Mouse (Mus musculus) forebrain, embryonic 14.5 days (tissue): ENCODE results near the gene Naxd. TPM values are rescaled to one million over a fixed set of nuclear protein-coding genes. Genes with fewer than 3 reads are reported as not detected.

Experiments used
- ATAC-seq: fragments of 200-750 bp; cut with Nextera tagmentation; 2 replicates; pipeline ENCODE4 v1.8.0; 2017; ENCODE audit warnings: mild to moderate bottlenecking, moderate library complexity
- DNase-seq: peaks from one replicate; pipeline ENCODE4 v3.0.0-alpha.2; 2015; ENCODE audit warnings: low spot score
- H3K27ac ChIP-seq: fragments of 300-500 bp; sonication (generic); 2 replicates; pipeline ENCODE4 v1.5.1; 2014; ENCODE audit warnings: low read depth, mild to moderate bottlenecking, control low read depth, low read length, moderate library complexity
- H3K27me3 ChIP-seq: fragments of 300-500 bp; sonication (generic); replicated peaks from 2 replicates; pipeline ENCODE4 v1.6.1; 2014; ENCODE audit warnings: low read length, control low read depth, mixed read lengths; ENCODE audit not compliant: control insufficient read depth, insufficient read depth
- H3K36me3 ChIP-seq: fragments of 300-500 bp; sonication (generic); 2 replicates; pipeline ENCODE4 v1.6.1; 2014; ENCODE audit warnings: low read length, control low read depth; ENCODE audit not compliant: control insufficient read depth, insufficient read depth
- H3K4me1 ChIP-seq: fragments of 300-500 bp; sonication (generic); 2 replicates; pipeline ENCODE4 v1.6.1; 2014; ENCODE audit warnings: antibody characterized with exemption, low read length, control low read depth; ENCODE audit not compliant: control insufficient read depth, insufficient read depth
- H3K4me2 ChIP-seq: fragments of 300-500 bp; sonication (generic); 2 replicates; pipeline ENCODE4 v1.6.1; 2014; ENCODE audit warnings: mild to moderate bottlenecking, control low read depth, low read length
- H3K4me3 ChIP-seq: fragments of 300-500 bp; sonication (generic); 2 replicates; pipeline ENCODE4 v1.5.1; 2014; ENCODE audit warnings: low read depth, low read length, control low read depth
- H3K9ac ChIP-seq: fragments of 300-500 bp; sonication (generic); 2 replicates; pipeline ENCODE4 v1.6.1; 2014; ENCODE audit warnings: mild to moderate bottlenecking, low read length, control low read depth, moderate library complexity
- H3K9me3 ChIP-seq: fragments of 300-500 bp; sonication (generic); replicated peaks from 2 replicates; pipeline ENCODE4 v1.6.1; 2016; ENCODE audit warnings: low read length, control low read depth, mixed read lengths; ENCODE audit not compliant: control insufficient read depth
- WGBS: fragments of 180-500 bp; shearing (Covaris S2); extraction: QIAGEN DNeasy Blood & Tissue Kit; methylation state at CpG from one replicate; pipeline ENCODE4 v1.1.7; 2014; 5-methylcytosine and 5-hydroxymethylcytosine counted together
- polyA plus RNA-seq: library from polyadenylated mRNA; unstranded; fragments of >200 nt; fragmentation: Nextera tagmentation; extraction: Ambion mirVana; gene quantifications from 2 replicates; pipeline ENCODE4 v1.2.1, GENCODE M21; 2014

The Naxd gene
- polyA plus RNA-seq, 1 experiment from 2014 or later = 170 TPM

DNA sequence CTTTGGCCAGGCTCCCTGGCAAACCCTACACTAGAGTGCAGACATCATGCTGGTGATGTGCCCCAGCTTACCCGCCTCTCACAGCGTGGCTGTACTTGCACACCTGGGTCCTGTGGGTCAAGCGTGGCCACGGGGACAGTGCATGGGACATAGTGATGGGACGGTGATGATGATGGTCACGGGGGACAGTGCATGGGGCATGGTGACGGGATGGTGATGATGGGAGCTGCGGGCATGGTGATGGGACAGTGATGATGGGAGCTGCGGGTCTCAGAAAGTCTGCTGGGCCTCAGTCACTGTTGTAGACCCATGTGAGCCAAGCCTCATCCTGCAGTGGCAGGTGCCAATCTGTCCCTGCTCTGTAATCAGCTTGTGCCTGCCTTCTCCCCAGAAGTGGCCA is 19.0 kb downstream of the Naxd start:
- Histone ChIP-seq H3K4me3 (no peak overlapping the region), H3K27ac (no peak overlapping the region), H3K4me1 (no peaks in the 10 kb centered on the region), H3K4me2 (no peak overlapping the region), H3K27me3 (no peaks in the 10 kb centered on the region), H3K9ac (no peak overlapping the region), H3K36me3 (peaks cover 76% of the 10 kb centered on the region), H3K9me3 (no peaks in the 10 kb centered on the region)
- 96% methylated on average over 9 of the region's 9 CpGs for WGBS
- DNase-seq = no peak
- no peak for ATAC-seq

DNA sequence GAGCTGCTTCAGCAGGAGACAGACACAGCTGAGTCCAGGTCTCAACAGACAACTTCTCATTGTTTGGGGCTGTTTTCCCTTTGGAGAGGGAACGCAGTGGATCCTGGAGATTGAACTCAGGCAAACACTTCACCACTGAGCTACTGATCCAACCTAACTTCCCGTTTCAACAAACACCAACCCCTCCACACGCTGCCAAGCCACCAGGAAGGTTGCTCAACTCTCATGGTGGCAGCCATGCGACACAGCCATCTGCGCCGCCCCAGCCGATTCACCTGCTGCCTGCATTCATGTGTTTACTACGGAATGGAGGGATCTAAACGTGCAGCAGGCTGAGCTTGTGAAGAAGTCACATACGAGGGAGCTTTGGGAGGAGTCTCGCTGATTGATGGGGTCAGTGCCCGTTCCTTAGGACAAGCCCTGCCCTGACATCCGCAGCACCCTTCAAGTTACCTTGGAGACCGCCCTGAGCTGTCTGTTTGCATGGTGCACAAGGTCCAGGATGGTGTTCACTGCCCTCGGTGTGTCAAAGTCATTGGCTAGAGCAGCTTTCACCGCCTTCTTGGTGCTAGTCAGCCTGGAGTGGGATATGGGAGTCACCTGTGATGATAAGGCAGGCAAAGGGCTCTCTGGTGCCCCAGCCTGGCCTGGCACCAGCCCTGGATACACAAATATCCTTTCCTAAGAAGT is 20.2 kb downstream of the Naxd start:
- H3K36me3 ChIP-seq = peaks cover 68% of the 10 kb centered on the region
- no peak overlapping the region for H3K9ac ChIP-seq
- 91% methylated on average over 16 of the region's 16 CpGs for WGBS
- H3K4me2 ChIP-seq = no peak overlapping the region
- no peak overlapping the region for H3K4me3 ChIP-seq
- DNase-seq (no peak), ATAC-seq (no peak)
- H3K4me1 ChIP-seq = no peaks in the 10 kb centered on the region
- no peaks in the 10 kb centered on the region for H3K27me3 ChIP-seq
- no peaks in the 10 kb centered on the region for H3K9me3 ChIP-seq
- H3K27ac ChIP-seq = no peak overlapping the region

DNA sequence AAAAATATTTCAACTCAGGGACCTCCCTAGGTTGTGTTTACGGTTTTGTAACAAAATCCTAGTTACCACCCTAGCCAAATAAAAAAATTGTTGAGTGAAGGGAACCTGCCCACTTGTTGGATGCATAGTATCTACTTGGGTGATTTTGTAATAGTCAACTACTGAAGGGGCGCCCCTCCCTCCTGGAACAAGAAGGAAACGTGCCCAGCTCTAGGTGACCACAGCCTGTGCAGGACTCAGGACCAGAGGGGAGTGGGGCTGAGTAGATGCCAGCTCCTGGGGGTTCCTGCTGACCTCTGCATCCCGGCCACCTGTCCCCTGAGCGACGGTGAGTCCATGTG is 20.7 kb downstream of the Naxd start:
- Histone ChIP-seq H3K9me3 (no peaks in the 10 kb centered on the region), H3K4me3 (no peak overlapping the region), H3K27ac (no peak overlapping the region), H3K4me2 (no peak overlapping the region), H3K36me3 (peaks cover 62% of the 10 kb centered on the region), H3K27me3 (no peaks in the 10 kb centered on the region), H3K9ac (no peak overlapping the region), H3K4me1 (no peaks in the 10 kb centered on the region)
- ATAC-seq (no peak), DNase-seq (no peak)
- WGBS = 96% methylated on average over 6 of the region's 6 CpGs

DNA sequence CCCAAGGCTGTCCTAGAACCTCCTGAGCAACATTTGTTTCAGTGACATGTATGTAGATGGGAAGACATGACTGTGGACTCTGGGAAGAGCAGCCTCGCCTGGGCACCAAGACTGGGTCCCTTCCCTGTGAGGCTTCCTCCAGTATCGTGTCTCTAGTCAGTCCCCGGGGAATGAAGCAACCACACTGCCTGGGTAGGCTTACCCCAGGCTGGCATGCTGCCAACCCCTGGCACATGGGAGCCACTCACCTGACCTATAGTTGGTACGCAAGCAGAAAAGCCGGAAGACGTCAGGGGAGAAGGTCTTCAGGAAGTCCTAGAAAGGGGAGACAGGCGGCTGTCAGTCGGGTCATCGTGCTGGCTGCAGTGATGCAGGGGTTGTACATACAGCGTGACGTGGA is 21.4 kb downstream of the Naxd start:
- H3K36me3 ChIP-seq = peaks cover 56% of the 10 kb centered on the region
- H3K4me3 ChIP-seq = no peak overlapping the region
- H3K9me3 ChIP-seq = no peaks in the 10 kb centered on the region
- H3K27ac ChIP-seq = no peak overlapping the region
- H3K4me1 ChIP-seq = no peaks in the 10 kb centered on the region
- no peak overlapping the region for H3K4me2 ChIP-seq
- DNase-seq = peak; percentile 16
- H3K9ac ChIP-seq = no peak overlapping the region
- no peaks in the 10 kb centered on the region for H3K27me3 ChIP-seq
- ATAC-seq = no peak
- WGBS = 87% methylated on average over 11 of the region's 11 CpGs

DNA sequence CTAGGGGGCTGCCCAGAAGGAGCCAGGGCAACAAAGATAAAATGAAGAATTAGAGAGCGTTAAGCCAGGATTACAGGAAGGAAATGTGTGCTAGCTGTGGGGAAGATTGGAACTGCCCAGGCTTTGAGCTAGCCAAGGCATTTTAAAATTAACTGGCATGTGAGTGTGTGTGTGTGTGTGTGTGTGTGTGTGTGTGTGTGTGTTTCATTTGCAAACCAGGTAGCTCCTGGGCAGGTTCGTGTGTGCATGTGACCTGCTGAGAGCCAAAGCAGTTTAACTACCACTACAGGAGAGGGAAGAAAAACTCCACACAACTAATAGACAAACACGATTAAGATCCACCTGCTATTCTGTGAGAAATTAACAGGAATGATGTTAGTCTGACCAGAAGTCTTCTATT is 26.0 kb downstream of the Naxd start:
- Histone ChIP-seq H3K27me3 (no peaks in the 10 kb centered on the region), H3K9me3 (no peaks in the 10 kb centered on the region), H3K4me2 (no peak overlapping the region), H3K27ac (no peak overlapping the region), H3K9ac (no peak overlapping the region), H3K4me3 (no peak overlapping the region), H3K4me1 (no peaks in the 10 kb centered on the region), H3K36me3 (peaks cover 26% of the 10 kb centered on the region)
- DNase-seq (no peak), ATAC-seq (no peak)
- 89% methylated on average over 3 of the region's 3 CpGs for WGBS

DNA sequence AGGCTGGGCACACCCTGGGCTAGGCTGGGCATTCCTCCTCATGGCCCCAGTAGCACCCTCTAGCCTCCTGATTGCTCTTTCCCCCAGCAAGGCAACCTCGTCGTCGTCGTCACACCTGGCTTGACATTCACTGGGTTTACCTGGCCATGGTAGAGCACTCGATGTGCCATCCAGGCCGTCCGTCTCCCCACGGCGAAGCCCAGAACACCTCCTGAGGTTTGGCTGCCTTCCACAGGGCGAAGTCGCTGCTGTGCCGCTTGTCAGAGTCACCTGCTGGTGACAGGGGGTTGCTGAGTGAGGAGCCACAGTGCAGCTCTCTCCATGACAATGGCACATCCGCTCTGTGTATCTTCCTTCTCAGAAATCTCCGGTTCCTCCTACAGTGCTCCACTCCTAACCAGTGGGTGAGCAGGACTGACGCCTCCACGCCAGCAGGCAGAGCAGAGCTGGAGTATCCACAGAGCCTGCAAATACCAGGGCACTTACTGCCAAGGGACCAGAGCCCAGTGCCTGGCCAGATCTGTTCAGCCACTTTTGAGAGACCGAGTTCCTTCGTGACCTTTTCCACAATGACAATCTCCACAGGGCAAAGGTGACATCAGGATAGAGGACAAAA is 33.0 kb downstream of the Naxd start:
- H3K27me3 ChIP-seq = no peaks in the 10 kb centered on the region
- peaks cover 25% of the 10 kb centered on the region for H3K36me3 ChIP-seq
- H3K27ac ChIP-seq = no peak overlapping the region
- no peak overlapping the region for H3K9ac ChIP-seq
- H3K4me2 ChIP-seq = no peak overlapping the region
- H3K4me1 ChIP-seq = 0 out of 2 replicates have a peak, but pooled peaks cover 5% of the 10 kb centered on the region
- no peak overlapping the region for H3K4me3 ChIP-seq
- ATAC-seq (no peak), DNase-seq (no peak)
- WGBS = 85% methylated on average over 18 of the region's 18 CpGs
- H3K9me3 ChIP-seq = no peaks in the 10 kb centered on the region

DNA sequence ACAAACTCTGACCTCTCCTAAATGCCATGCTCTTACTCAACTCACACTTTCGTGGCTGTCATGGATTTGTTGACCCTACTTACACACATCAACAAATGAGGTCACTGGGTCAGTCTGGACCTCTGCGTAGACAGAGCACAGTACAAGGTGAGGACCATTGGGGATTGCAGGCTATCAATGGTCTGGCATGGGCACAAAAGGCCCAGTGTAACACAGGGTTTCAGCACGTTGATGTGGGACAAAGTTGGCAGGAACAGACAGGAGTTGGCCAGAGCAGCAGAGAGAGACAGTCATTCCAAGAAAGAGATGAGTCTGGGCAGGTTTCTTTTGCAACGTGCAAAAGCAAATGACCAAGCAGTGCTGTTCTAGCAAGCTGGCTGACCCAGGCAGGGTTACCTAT is 33.5 kb downstream of the Naxd start:
- Histone ChIP-seq H3K36me3 (peaks cover 25% of the 10 kb centered on the region), H3K9me3 (no peaks in the 10 kb centered on the region), H3K27me3 (no peaks in the 10 kb centered on the region), H3K4me2 (no peak overlapping the region), H3K9ac (no peak overlapping the region), H3K4me3 (no peak overlapping the region), H3K4me1 (0 out of 2 replicates have a peak, but pooled peaks cover 5% of the 10 kb centered on the region), H3K27ac (no peak overlapping the region)
- 82% methylated on average over 4 of the region's 4 CpGs for WGBS
- ATAC-seq = no peak
- no peak for DNase-seq

DNA sequence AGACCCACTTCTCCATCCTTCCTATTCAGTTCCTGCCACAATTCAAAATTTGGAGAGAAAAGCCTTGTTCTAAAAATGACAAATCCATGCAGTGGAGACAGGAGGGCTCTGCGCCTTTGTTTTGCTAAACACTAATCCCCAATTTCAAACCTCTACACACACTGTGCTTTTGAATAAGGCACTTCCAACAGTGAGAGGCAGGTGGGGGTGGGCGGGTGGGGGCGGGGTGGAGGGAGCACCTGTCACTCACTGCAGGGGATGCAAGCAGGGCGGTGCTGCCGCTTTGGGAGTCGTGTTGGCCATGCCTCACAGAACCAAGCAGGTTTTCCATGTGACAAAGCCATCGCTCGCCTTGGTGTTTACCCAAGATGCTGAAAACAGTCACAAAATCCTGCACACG is 37.2 kb downstream of the Naxd start:
- Histone ChIP-seq H3K27me3 (no peaks in the 10 kb centered on the region), H3K27ac (no peak overlapping the region), H3K4me2 (no peak overlapping the region), H3K9me3 (no peaks in the 10 kb centered on the region), H3K4me3 (no peak overlapping the region), H3K4me1 (0 out of 2 replicates have a peak, but pooled peaks cover 5% of the 10 kb centered on the region), H3K9ac (no peak overlapping the region; the same call in 1 of the 2 replicates), H3K36me3 (peaks cover 21% of the 10 kb centered on the region)
- DNase-seq (no peak), ATAC-seq (peak; percentile 34; the same call in 1 of the 2 replicates)
- 9% methylated on average over 9 of the region's 9 CpGs for WGBS

DNA sequence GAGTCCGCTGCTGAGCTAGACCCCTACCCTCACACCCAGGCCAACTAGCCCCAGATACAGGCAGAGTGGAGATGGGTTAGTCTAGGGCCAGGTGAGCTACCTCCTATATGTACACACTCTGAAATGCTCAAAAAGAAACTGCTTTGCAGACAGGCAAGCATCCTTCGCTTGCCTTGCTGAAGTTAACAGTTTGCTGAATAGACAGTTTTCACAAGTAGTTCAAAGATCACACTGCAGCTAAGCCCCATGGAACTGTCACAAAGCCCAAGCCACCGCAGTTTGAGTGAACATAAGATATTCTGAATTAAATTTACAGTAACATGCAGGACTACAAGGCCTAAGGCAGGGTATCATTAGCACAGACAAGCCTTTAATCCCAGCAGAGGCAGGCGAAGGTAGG is 41.7 kb downstream of the Naxd start:
- DNase-seq (no peak), ATAC-seq (no peak)
- H3K4me1 ChIP-seq = 0 out of 2 replicates have a peak, but pooled peaks cover 5% of the 10 kb centered on the region
- peaks cover 38% of the 10 kb centered on the region for H3K36me3 ChIP-seq
- WGBS = 94% methylated on average over 4 of the region's 4 CpGs
- H3K27ac ChIP-seq = no peak overlapping the region
- no peak overlapping the region for H3K9ac ChIP-seq
- no peaks in the 10 kb centered on the region for H3K9me3 ChIP-seq
- H3K27me3 ChIP-seq = no peaks in the 10 kb centered on the region
- H3K4me3 ChIP-seq = no peak overlapping the region
- no peak overlapping the region for H3K4me2 ChIP-seq
